Mouse (Mus musculus): ENCODE measurements around the gene Epn2. TPM values are rescaled to one million over a fixed set of nuclear protein-coding genes. Genes with fewer than 3 reads are reported as not detected.

The Epn2 gene
- total RNA-seq, 2 experiments from 2014 or later, result not detected

DNA sequence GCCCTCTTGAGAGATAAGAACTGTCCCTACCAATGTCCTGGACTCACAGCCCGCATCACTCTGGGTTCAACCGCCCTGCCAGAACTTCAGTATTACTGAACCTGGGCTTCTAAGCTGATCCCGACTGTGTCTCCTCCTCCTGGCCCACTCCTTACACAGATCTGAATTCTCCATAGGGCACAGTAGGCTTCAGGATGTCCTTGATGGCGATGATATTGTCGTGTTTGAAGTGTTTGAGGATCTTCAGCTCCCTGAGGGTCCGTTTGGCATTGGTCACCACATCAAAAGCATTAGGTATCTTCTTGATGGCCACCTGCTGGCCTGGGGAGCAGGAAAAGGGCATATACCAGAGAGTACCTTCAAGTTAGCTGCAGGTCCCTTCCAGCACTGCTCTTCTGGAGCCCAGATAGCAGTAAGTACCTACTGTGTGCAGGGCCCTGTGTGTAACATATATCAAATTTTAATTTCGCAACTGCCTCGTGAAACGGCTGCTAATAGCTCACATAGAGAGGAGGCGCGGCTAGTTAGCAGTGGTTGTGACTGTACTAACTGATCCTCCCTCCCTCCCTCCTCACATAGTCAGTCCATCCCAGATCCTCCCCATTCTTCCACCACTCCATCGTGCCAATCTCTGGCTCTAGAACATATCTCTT is 86.6 kb downstream of the Epn2 start:
- ATAC-seq (replicated peaks; ENCODE audit: poor library complexity), result no peak

DNA sequence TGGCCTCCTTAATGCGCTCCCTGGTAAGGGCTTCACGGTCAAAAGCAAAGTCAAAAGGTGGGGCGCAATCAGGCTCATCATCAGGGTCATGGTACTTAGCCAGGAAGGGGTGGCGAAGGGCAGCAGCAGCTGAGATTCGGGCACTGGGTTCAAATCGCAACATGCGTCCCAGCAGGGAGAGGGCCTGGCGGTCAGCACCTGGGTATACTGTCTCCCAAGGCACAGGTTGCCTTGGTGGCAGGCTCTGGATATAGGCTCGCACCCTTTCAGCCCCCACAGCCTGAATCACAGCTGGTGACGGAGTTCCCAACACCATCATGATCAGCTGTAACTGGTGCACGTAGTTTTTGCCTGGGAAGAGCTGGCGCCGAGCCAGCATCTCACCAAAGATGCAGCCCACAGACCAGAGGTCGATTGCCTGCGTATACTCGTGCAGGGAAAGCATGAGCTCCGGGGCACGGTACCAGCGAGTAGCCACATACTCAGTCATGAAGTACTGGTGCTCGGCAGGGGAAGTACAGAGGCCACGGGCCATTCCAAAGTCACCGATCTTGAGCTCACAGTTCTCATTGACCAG is 88.5 kb downstream of the Epn2 start:
- no peak for ATAC-seq (replicated peaks; ENCODE audit: poor library complexity)

DNA sequence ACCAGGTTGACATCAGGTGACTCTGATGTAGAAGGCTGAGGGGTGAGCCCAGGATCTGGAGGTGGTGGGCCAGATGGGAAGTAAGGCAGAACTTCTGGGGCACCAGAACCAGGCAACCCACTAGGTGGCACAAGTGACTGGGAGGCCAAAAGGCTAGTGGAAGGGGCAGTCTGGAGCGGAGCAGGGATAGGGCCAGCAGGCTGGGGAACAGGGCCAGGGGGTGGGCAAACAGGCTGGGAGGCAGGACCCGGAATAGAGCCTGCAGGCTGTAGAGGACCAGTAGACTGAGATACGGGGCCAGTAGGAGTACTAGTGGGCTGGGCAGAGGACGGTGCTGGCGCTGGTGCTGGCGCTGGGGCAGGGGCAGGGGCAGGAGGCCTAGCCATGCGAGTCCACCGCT is 89.6 kb downstream of the Epn2 start:
- no peak for ATAC-seq (replicated peaks; ENCODE audit: poor library complexity)

DNA sequence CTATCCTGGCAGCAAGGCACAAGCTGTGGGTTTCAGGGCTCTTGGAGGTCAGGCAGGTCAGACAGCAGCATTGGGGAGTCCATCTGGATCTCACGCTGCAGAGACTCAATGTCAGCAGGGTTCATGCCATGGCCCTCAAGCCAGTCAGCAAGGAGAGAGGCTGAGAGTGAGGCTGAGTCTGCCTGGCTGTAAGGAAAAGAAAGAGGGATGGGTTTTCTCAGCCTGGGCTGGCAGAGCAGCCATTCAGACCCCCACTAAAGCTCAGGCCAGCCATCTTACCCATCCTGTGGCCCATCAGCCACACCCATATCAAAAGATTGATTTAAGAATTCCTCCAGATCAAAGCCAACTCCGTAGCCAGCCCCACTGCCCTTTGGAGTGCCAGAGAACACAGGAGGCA is 90.4 kb downstream of the Epn2 start:
- no peak for ATAC-seq (replicated peaks; ENCODE audit: poor library complexity)

DNA sequence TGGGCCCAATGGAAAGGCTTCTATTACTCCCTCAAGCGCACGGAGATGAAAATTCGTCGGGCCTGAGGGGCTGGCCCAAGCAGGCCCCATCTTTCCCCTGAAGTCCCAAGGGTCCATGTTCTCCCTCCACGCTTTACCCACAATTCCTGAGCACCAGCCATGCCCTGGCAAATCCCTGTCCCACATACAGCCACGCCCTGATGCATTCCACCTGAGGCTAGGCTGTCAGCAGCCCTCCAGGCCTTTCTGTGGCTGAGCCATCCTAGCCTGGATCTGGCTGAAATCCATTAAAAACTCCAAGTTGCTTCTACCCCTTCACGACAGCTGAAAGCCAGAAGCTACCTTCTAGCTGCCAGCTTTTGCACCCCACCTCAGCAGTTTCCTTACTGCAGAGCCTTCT is 91.6 kb downstream of the Epn2 start:
- no peak for ATAC-seq (replicated peaks; ENCODE audit: poor library complexity)

DNA sequence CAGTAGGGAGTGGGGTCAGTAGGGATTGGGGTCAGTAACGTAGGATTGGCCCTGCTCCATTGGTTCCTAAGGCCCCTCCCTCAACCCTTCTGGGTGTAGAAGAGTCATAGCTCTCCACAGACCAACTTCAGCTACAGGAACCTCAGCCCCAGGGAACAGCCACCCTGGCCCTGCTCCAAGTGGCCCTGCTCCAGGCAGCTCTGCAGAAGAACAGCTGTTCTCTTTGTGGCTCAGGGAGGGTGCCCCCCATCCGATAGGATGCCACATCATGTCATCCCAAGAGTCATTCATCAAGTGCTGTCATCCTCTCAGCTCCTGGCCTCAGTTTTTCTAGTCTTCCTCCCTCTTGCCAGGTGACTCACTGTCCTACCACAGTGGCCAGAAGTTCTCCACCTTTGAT is 92.1 kb downstream of the Epn2 start:
- no peak for ATAC-seq (replicated peaks; ENCODE audit: poor library complexity)

DNA sequence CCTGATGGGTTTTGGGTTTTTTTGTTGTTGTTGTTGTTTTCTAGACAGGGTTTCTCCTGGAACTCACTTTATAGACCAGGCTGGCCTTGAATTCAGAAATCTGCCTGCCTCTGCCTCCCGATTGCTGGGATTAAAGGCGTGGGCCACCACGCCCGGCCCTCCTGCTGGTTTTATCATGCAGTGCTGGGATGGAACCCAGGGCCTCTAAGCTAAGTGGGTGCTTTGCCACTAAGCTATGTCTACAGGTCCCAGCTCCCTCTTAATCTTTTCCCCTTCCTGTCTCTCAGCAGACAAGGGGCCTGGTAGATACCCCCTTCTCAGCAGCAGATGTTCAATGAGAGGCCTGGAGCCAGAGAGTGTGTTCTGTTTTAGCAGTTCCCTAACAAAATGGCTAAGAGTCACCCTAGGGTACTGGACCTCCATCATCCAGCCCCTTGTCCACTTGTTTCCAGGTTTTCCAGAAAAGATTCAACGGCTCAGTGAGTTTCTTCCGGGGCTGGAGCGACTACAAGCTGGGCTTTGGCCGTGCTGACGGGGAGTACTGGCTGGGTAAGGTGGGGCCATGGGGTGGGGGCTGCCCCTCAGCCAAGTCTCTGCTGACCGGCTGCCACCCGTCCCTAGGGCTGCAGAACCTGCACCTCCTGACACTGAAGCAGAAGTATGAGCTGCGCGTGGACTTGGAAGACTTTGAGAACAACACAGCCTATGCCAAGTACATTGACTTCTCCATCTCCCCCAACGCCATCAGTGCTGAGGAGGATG is 92.8 kb downstream of the Epn2 start:
- ATAC-seq (replicated peaks; ENCODE audit: poor library complexity), result no peak

DNA sequence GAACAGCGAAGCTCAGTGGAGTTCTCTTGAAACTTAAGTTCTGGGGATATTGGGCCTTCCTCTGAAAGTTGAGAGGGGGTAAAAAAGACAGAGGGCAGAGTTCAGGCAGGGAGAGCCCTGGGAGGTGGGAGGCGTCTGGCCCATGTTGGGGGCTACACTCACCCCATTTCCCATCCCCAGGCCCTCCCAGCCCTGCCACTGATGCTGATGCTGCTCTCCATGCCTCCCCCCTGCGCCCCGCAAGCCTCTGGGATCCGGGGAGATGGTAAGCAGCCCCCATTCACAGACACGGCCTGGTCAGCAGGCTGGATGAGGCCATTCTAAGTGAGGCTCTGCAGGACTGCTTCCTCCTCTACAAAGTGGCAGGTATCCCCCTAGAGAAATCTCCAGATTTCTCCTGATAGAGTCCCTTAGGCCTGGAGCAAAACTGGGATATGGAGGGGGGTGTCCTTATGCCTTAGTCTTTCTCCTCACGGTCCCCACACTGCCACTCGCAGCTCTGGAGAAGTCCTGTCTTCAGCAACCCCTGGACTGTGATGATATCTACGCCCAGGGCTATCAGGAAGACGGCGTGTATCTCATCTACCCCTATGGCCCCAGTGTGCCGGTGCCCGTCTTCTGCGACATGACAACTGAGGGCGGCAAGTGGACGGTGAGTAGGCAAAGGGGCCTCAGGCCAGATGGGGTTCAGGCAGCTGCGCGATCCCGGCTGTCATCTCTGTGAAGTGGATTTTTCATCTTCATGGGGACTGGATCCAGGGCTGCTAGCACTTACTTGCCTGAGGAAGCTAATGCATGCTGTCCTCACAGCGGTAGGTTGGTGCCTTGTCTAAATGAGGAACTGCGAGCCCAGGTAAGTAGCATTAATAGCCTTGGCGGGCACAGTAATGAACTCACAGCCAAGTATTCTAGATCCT is 93.7 kb downstream of the Epn2 start:
- ATAC-seq (replicated peaks; ENCODE audit: poor library complexity), result no peak

DNA sequence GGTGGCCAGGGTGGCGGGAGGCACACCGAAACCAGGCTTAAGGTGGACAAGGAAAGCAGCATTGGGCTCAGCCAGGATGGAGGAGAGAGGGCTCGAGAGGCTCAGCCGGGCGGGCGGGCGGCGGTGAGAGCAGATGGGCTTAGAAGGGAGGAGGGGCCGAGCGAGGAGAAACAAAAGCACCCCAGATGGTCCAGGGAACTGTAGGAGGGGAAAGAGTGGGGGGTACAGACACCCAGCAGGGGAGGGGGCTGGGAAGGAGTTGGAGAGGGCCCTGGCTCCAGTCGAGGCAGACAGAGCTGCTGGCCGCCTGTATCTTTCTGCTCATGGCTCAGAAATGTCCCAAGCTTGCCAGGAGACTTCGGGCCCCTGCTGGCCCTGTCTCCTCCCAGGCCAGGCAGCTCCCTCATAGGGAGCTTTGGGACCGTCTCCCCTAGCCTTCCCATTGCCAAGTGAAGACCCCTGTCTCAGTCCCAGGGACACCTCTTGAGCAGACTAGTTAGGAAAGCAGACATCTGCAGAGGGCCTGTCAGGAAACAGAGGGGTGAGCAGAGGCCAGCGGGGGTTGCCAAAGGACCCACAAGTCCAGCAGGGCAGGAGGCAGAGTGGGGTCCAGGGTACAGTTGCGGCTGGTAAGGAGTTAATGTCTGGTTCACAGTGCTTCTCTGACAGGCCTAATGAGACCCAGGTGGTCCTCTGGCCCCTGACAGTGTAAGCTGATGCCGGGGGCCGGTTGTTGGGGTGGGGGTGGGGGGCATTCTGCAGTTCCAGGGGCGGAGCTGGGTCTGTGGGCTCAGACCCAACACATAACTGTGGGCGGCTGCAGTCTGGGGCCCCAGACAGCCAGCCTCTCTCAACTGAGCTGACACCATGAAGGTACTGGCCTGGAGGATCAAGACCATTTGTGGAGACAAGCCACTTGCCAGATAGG is 94.6 kb downstream of the Epn2 start, which contains the start of gene Mfap4:
Mfap4 (plus strand) TSS at position 819 of the 928 bp plus-strand sequence.
- no peak for ATAC-seq (replicated peaks; ENCODE audit: poor library complexity)

DNA sequence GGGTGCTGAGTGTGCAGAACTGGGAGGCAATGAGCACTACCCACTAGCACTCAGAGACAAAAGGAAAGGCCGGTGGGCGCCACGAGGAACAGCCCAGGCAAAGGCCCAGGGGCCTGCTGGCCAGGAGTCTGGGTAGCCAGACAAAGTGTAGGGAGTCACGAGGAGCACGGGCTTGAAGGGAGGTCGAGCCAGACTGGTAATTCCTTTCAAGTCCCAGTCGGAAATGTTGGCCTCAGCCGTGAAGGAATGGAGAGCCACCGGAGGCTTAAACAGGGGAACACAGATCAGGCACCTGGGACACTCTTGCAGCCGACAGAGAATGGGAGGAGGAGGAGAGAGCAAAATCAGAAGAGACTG is 95.3 kb downstream of the Epn2 start:
- ATAC-seq (replicated peaks; ENCODE audit: poor library complexity), result no peak

DNA sequence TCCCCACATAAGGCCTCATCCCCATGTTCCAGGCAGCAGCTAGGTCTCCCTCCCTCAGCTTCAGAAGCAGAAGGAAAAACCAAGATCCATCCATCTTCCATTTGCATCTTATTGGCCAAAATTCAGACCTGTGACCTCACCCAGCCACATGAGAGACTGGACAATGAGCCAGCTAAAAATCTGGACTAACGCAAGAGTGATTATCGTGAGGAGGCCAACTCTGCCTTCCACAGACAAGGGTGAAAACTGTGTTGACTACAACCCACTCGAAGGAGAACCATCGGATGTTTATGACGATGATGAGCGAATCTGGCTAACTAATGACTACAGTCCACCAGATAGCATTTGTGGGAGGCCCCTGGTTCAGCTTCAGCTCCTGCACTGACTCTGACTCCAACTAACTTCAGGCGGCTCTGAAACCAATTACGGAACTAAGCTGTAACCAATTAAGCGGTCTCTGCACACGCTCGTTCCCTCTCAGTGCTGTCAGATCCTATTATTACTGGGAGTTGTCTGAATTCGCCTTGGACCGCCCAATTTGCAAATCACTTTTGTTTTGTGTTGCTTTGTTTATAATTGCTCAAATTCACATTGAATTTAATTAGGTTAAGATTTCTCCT is 96.2 kb downstream of the Epn2 start:
- no peak for ATAC-seq (replicated peaks; ENCODE audit: poor library complexity)

DNA sequence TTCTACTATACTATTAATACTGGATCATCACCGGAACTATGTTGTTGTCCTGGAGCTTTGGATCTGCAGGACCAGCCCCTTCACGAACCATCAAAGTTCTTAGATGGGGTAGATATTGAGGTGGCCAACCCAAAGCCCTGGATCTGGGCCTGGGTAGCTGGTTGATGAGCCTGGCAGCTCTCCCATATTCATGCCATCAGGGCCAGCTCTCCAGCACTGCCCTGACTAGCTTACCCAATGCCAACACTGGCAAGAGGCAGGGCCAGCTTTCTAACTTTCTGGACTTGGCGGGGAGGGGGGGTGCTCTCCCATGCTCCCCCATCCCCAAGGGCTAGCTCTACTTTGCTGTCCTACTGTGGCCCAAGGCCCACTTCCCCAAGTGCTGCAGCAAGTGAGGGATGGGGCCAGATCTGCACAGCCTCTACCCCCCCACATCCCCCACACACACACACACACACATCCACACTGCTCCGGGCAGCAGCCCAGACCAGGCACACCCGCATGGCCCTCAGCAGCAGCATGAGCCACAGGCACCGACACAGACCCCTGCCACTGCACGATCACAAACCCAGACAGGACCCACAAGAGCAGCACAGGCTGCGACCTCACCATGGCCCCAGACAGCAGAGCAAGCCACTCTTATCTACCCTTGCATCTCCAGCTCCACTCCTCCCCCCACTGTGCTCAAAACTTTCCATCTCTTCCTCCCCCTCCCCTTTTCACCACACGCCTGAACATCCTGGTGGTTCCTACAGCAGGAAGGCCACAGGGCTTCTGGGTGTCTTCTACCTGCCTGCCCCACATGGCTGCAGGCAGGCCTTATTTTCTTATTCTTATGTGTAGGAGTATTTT is 98.0 kb downstream of the Epn2 start:
- no peak for ATAC-seq (replicated peaks; ENCODE audit: poor library complexity)

DNA sequence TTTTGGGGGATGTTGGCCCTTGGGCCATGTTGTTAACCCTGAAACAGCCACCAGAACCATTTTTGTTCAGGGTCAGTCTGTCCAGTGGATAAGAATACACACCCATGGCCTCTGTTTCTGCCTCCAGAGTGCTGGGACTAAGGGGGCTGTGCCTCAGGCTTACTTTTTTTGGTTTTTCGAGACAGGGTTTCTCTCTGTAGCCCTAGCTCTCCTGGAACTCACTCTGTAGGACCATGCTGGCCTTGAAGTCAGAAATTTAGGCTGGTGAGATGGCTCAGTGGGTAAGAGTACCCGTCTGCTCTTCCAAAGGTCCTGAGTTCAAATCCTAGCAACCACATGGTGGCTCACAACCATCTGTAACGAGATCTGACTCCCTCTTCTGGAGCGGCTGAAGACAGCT is 100.7 kb downstream of the Epn2 start:
- ATAC-seq (replicated peaks; ENCODE audit: poor library complexity), result no peak

DNA sequence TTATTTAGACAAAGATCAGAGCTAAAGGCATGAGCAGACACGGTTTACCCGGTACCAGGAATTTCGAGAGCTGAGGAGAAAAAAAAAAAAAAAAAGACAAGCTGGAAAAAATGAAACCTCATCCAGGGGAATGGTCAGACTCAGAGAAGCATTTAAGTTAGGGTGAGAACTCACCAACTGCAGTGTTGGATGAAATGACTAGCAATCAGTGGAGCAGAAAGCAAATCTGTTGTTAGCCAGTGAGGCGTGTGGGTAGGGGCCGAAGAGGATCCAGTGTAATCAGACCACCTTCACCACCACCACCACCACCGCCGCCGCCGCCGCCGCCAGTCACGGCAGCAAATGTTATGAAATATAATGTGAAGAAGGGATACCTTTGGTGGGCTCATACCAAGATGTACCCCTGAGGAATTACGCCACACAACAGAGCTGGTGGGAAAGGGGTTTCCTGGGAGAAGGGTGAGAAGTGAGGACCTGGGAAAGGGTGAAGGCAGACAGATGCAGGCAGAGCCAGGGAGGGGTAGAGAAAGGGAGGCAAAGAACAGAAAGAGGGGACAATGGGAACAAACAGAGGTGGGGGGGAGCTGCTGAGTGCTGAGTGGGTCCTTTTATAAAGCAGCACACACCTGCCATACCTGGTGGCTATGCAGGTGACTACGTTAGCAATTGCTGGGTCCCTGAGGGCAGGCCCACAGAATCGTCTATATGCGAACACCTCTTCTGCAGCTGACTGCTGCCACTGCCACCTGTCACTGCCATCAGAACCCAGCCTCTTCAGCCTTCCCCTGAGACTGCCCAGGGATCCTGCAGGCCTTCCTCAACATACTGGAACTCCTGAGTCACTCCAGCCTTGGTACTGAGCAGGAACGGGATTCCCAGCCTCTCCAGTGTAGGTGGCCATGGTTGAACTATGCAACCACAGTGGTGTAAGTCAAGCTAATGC is 101.7 kb downstream of the Epn2 start:
- no peak for ATAC-seq (replicated peaks; ENCODE audit: poor library complexity)

DNA sequence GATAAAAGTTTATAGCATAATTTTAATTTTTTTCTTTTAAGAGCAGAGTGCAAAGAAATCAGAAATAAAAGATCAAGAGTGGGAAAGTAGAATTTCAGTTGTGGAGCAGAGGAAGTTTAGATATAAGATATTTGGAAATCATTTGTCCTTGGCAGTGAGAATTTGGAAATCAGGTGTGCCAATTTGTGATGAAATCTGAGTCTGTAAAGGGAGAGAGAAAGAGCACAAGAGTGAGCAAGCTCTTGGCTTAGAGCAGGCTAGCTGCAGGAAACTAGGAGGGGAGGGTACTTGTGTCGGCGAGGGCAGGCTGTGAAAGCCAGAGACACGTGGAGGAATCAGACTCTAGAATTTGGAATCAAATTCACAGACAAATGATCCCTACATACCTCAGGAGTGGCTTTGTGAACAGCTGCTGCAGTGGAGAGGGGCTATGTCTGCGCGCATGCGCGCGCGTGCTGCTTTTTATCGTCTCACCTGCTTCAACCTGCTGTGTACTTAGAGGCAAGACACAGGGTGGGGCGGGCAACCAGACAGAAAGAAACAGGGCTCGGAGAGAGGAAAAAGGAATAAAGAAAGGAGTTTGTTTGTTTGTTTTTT is 102.6 kb downstream of the Epn2 start:
- no peak for ATAC-seq (replicated peaks; ENCODE audit: poor library complexity)

DNA sequence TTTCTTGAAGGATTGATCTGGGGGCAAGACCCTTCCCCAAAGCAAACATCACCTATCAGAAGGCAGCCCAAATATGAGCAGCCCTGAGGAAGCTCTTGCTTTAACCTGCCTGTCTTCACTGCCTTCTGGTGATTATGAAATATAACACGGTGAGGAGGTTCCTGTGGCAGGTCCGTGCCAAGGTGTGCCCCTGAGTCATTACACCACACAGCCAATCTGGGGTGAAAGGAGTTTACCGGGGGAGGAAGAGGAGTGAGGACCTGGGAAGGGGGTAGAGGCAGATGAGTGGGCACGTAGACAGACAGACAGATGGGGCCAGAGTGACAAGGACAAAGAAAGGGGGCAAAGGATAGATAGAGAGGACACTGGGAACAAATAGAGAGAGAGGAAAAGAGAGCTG is 105.9 kb downstream of the Epn2 start:
- no peak for ATAC-seq (replicated peaks; ENCODE audit: poor library complexity)

DNA sequence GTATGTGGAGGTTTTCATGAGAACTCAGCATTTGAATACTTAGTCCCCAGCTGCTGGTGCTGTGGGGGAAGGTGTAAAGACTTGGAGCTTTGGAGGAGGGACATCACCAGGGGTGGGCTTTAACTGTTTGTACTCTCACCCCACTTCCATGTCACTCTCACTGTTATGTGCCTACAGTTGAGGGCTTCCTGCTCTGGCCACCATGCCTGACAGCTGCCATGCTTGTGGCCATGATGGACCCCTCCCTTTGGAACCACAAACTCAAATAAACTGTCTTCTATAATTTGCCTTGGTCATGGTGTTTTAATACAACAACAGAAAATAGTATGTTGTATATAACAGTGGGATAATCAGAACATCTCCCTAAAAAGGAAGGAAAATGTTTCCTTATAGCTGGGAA is 108.6 kb downstream of the Epn2 start:
- no peak for ATAC-seq (replicated peaks; ENCODE audit: poor library complexity)

Measured in megakaryocyte progenitor cell, adult 5-6 weeks (primary cell).